Mouse (Mus musculus) gastrocnemius, postnatal 4 days (tissue): ENCODE measurements around the gene Gpr152. TPM values are rescaled to one million over a fixed set of nuclear protein-coding genes. Genes with fewer than 3 reads are reported as not detected.
"Not testable (repeated sequence)": the region's sequence is repeated elsewhere in the genome, so short reads cannot be mapped to it uniquely, and the experiment has no call there.

Experiments used
- DNase-seq, 2 experiments: peaks; one replicate each; pipeline ENCODE4 v3.0.0; 2021 to 2022; ENCODE audit warnings: low spot score in 2 of 2, mixed read lengths in 2 of 2
- total RNA-seq, 2 experiments: library from RNA; stranded (reverse); gene quantifications; 2 replicates each; pipeline ENCODE4 v1.2.3; 2021

Gene Gpr152
- total RNA-seq, 2 experiments from 2014 or later, result not detected

- no peak for DNase-seq
Observed at GRCm38 (mm10) chr19:4129462-4129861, 10.1 kb upstream of the Gpr152 start.

- DNase-seq, result no peak
Observed at GRCm38 (mm10) chr19:4130106-4130505, 9.5 kb upstream of the Gpr152 start.

GRCm38 (mm10) chr19:4131075-4131474 is 8.5 kb upstream of the Gpr152 start:
- no peak for DNase-seq

- no peak for DNase-seq
Observed at GRCm38 (mm10) chr19:4131768-4132167, 7.8 kb upstream of the Gpr152 start.

GRCm38 (mm10) chr19:4134354-4134753 is 5.2 kb upstream of the Gpr152 start:
- DNase-seq, result no peak

GRCm38 (mm10) chr19:4135229-4135962 is 4.2 kb upstream of the Gpr152 start:
- not testable (repeated sequence) for DNase-seq

- not testable (repeated sequence) for DNase-seq
Observed at GRCm38 (mm10) chr19:4135963-4136345, 3.6 kb upstream of the Gpr152 start.

GRCm38 (mm10) chr19:4136463-4136862 is 3.1 kb upstream of the Gpr152 start:
- DNase-seq, result no peak

- DNase-seq, result no peak
Observed at GRCm38 (mm10) chr19:4137913-4138312, 1.7 kb upstream of the Gpr152 start.

GRCm38 (mm10) chr19:4140147-4140546 is 560 bp downstream of the Gpr152 start:
- DNase-seq, result no peak

GRCm38 (mm10) chr19:4142416-4143173 is 3.0 kb downstream of the Gpr152 start:
- DNase-seq, result peak in 1 of 2 experiments; percentile 12

GRCm38 (mm10) chr19:4143759-4144268 is 4.2 kb downstream of the Gpr152 start, which contains the start of gene Cabp4:
Gene Cabp4 (minus strand): TSS chr19:4144033.
- DNase-seq, result peak in 1 of 2 experiments; percentile 9

- DNase-seq, result peak in 1 of 2 experiments; percentile 7
Observed at GRCm38 (mm10) chr19:4144550-4145498, 5.2 kb downstream of the Gpr152 start.

- DNase-seq, result no peak
Observed at GRCm38 (mm10) chr19:4145936-4146335, 6.3 kb downstream of the Gpr152 start.

GRCm38 (mm10) chr19:4146366-4147021 is 6.9 kb downstream of the Gpr152 start:
- no peak for DNase-seq

- DNase-seq, result no peak
Observed at GRCm38 (mm10) chr19:4147022-4147405, 7.4 kb downstream of the Gpr152 start.

- DNase-seq, result no peak
Observed at GRCm38 (mm10) chr19:4147782-4148490, 8.3 kb downstream of the Gpr152 start.

GRCm38 (mm10) chr19:4148491-4148806 is 8.9 kb downstream of the Gpr152 start, which contains the start of gene Coro1b:
Gene Coro1b (plus strand): TSS chr19:4148619.
- peak; percentile 97 to 99 for DNase-seq

GRCm38 (mm10) chr19:4148819-4149218 is 9.2 kb downstream of the Gpr152 start:
- no peak for DNase-seq

GRCm38 (mm10) chr19:4149283-4149682 is 9.7 kb downstream of the Gpr152 start:
- DNase-seq, result no peak
